Mouse (Mus musculus): ENCODE data around the gene Bcl9.

Bcl9 gene

DNA sequence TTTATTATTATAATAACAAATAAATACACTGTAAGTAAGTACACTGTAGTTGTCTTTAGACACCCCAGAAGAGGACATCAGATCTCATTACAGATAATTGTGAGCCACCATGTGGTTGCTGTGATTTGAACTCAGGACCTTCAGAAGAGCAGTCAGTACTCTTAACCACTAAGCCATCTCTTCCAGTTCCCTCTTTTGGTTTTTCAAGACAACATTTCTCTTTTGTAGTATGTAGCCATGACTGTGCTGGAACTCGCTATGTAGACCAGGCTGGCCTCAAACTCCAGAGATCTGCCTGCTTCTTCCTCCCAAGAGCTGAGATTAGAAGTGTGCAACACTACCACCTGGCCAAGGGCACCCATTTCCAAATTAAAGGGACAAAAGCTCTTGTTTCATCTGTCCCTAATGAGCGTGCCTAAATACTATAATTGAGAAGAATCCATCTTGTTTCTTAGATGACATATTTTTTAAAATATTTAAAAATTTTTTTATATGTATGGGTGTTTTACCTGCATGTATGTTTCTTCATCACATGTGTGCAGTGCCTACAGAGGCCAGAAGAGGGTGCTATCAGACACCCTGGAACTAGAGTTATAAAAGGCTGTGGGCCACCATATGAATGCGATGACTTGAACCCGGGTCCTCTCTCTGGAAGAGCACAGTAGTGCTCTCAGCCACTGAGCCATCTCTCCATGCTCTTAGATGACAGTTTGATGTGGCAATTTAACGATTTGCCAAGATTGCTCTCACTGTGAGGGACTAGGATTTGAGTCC, 66.9 kb downstream of the Bcl9 start:
- peak in 1 of 2 experiments; percentile 14 for DNase-seq

- no peak for DNase-seq
Measured at GRCm38 (mm10) chr3:97228457-97228856, 69.3 kb downstream of the Bcl9 start.

DNA sequence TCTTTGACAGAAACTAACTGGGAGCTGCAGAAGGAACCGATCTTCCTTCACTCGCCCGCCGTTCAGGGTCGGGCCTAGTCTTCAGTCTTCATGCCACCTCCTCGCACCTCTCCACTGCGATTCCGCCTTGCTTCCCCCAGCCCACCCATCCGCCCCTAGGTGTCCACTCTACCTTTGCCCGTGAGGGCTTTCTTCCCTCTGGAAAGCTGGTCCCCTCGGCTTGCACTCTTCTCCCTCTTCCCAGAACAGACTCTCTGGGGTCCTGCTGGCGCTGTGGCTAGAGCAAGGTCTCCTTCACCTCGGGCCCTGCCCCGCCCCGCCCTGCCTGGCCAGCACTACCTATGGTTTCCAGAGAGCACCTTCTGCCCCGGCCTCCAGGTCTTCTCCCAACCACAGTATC, 69.7 kb downstream of the Bcl9 start:
- peak; percentile 67 to 75 for DNase-seq

DNA sequence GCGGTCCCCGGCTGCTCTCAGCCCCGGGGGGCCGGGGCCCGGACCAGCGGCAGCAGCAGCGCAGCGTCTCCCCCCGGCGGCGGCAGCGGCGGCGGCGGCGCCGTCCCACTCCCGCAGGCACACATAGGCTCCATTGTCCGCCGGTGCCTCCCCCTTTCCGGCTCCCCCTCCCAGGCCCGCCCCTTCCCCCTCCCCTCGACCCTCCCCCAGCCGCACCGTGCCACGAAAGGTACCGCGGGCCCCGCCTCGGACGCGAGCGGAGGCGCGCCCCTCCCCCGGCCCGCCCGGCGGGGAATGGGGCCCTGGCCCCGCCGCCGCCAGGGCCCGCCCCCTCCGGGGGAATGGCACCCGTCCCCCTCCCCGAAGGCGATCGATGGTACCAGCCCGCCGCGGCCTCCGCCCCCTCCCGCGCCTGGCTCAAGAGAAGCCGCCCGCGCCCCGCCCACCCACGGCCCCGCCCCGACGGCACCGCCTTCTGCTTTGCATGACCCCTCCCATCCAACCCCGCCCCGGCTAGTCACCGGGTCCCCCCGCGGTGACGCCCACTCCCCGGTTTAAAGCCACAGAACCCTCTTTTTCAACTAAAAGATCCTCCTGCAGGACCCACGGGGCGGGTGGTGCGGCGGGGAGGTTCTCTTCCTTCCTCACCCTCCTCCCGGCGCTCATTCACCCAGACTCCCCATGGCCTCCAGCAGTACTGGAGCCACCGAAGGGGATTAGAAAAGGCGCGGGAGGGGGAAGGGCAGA, 70.3 kb downstream of the Bcl9 start:
- peak; percentile 89 to 95 for DNase-seq

GRCm38 (mm10) chr3:97226719-97227118, 71.0 kb downstream of the Bcl9 start:
- DNase-seq: peak in 1 of 2 experiments; percentile 15

DNA sequence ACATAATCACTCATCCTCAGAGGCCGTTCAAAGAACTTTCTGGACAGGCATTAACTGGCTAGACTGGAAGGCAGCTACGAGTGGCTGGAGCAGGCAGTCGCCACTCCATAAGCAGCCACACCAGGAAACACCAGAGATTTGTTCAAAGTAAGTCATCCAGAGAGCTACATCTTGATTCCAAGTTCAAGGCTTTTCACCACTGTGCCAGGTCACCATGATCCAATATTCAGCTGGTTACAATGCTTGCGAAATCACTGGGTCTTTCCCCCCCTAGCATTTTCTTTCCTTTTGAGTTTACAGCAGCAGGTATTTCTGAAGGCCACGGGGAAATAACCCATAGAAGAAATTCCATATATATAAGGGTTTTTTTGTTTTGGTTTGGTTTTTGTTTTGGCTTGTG, 72.5 kb downstream of the Bcl9 start:
- no peak for DNase-seq

GRCm38 (mm10) chr3:97223261-97223660, 74.5 kb downstream of the Bcl9 start:
- no peak for DNase-seq

GRCm38 (mm10) chr3:97215526-97215925, 82.2 kb downstream of the Bcl9 start:
- no peak for DNase-seq

GRCm38 (mm10) chr3:97214439-97214838, 83.3 kb downstream of the Bcl9 start:
- DNase-seq: no peak

- no peak for DNase-seq
Measured at GRCm38 (mm10) chr3:97213871-97214270, 83.8 kb downstream of the Bcl9 start.

- no peak for DNase-seq
Measured at GRCm38 (mm10) chr3:97211177-97211576, 86.5 kb downstream of the Bcl9 start.

DNA sequence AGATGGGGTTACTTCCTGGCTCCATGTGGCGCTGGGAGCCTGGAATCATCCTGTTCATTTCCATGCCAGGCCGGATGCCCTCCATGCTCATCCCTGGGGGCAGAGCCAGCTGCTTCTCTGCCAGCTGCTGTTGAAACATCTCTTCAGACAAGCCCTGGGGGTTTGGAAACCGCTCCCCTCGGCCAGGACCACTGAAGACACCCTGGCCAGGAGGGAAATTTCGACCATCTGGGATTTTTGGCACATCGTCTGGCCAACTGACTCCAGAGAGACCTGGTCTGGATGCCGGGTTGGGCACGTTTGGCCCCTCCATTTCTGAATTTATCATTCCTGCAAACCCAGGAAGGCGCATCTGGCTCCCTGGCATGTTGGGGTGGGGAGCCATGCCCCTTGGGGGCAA, 88.4 kb downstream of the Bcl9 start:
- peak; percentile 55 to 62 for DNase-seq

DNA sequence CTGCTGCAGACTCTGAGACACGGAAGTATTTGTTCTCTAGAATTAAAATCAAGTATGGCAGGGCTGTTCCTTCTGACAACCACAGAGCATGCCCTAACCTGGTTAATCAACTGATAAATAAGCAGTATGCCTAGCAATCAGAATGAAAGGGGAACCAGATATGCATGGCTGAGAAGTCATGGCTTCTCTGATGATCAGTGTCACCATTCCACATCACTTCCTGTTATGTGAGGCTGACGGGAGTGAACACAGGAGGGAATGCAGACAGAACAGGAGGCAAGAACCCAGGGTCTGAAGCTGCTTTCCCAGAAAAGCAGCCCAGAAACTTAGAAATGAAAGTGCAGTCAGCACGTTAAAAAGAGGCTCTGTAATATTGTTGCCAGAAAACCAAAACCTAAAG, 91.2 kb downstream of the Bcl9 start:
- no peak for DNase-seq

- no peak for DNase-seq
Measured at GRCm38 (mm10) chr3:97203880-97204279, 93.8 kb downstream of the Bcl9 start.

- peak; percentile 68 to 78 for DNase-seq
Measured at GRCm38 (mm10) chr3:97201943-97202342, 95.8 kb downstream of the Bcl9 start.

DNA sequence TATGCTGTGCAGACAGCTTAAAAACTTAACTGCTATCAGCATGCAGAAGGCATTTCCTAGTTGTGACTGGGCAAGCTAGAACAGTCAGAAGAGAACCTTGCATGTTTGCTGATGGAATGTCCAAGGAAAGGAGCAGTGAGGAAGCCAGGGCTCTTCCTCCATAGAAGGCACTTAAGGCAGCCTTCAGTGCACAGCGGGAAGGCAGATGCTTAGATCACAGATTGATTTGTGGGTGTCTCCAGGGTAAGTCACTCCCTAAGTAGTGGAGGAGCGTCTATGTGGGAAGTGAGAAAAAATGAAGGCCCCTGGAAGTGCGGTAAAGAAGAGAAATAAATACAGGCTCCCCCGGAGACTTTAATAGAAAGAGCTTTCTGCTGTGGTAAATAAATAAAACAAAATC, 98.5 kb downstream of the Bcl9 start:
- no peak for DNase-seq

DNA sequence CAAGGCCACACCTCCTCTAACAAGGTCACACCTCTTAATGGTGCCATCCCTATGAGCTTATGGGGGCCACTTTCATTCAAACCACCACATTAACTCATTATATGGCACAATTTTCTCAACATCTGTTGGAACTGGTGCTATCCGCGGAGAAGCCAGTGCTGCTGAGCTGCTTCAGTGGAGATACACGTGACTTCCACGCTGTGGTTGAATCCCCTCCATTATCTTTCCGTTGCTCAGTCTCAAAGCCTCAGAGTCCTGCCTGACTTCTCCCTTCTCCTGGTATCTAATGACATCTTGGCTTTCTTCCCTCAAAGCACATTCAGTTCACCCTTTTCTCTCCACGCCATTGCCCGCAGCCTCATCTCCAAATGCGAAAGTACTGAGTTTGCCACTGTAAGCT, 101.1 kb downstream of the Bcl9 start:
- no peak for DNase-seq

DNA sequence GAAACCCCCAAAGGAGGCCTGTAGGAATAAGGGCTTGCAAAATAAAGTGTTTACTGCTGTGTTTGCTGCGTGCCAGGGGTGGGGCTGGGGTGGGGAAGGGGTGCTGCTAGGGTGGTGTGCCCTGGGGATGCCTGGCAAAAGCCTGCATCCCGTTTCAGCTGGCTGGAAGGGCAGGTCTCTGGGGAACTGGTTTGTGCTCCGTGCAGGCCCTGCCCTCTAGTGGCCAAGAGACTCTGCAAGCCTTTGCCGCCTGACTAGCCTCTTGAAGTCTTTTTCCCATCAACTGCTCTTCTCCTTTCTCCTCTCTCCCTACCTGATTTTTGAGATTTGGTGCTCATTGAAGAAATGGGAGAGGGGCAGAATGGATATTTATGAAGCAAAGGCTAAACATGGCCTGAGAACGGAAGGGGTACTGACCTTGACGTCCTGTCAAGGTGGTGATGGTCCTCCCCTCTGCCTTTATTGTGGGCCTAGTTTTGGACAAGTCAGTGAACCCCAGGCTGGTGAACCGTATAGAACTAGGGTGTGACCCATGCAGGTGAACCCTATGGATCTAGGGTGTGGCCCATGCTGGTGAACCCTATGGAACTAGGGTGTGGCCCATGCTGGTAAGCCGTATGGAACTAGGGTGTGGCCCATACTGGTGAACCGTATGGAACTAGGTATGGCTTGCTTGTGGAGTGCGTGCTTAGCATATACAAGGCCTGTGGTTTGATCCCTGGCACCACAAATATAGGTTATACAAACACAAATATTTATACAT, 112.4 kb downstream of the Bcl9 start:
- peak; percentile 71 to 85 for DNase-seq

DNA sequence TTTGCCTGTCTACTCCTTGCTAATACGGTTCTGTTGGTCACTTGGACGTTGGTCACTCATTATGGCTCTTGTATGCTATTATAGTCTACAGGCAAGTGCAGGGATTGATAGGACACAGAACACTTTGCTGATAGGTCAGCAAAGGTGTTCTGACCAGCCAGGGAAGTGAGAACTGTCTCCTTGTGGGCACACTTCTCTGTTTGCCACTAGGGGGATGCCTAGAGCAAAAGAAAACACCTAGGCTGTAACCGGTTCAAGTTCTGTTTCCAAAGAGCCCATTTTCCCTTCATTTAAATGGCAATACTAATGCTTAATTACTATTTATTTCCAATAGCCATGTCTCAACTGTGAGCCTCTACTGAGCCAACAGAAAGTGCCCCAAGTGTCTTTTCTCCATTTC, 113.9 kb downstream of the Bcl9 start:
- peak in 1 of 2 experiments; percentile 31 for DNase-seq

DNA sequence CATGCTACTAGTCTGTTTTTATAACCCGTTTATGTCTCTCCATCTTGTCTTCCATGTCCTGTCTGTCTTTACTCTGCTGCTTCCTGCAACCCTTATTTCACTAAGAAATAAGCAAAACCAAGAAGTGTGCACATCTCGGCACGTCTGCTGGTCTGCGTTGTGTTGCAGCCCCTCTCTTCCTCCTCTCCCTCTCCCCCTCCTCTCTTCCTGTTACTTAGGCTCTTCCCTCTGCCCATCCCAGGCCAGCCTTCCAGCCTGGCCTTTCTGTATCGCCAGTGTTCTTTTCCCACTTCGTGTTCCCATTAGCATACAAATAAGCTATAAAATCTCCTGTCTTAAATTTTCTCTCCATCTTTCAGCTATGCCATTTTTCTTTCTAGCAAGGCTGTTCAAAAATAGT, 117.2 kb downstream of the Bcl9 start:
- DNase-seq: no peak

DNA sequence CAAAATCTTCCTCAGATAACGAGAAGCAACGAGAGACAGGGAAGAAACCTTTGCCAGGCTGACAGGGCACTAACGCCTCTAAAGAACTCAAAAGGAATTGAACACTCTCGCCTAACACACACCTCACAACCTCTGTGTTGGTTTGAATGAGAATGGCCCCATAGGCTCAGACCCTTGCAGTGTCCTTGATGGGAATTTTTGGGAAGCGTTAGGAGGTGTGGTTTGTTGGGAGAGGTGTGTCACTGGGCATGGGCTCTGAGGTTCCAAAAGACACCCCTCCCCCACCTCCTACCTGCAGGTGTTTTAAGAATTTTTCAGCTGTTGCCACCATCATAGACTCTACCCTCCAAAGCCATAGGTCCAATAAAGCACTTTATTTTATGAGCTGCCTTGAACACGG, 118.8 kb downstream of the Bcl9 start:
- DNase-seq: no peak

DNA sequence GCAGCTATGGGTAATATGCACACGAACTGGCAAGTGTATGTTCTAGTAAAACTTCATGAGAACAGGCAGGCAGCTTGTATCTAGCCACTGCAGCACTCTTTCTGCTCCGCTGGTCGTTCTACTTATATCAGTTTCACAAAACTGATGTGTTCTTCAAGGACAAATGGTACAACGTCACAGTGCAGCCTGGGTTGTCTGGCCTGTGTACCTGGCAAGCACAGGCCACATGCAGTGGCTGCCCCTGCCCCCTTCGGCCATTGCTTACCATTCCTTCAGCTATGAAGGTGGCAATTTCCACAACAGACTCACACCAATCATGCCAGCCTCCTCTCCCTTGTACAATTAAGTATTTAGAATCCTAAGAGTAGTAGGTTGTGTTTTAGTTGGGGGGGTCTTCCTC, 125.1 kb downstream of the Bcl9 start:
- no peak for DNase-seq

- no peak for DNase-seq
Measured at GRCm38 (mm10) chr3:97172231-97172630, 125.5 kb downstream of the Bcl9 start.

- DNase-seq: no peak
Measured at GRCm38 (mm10) chr3:97171531-97171930, 126.2 kb downstream of the Bcl9 start.

Measured in cerebellum, postnatal 25 days (tissue).